Mouse (Mus musculus) liver, embryonic 16.5 days (tissue): Measurements from ENCODE around the gene Olfr239. TPM values are rescaled to one million over a fixed set of nuclear protein-coding genes. Genes with fewer than 3 reads are reported as not detected.
"Not testable (repeated sequence)": the region's sequence is repeated elsewhere in the genome, so short reads cannot be mapped to it uniquely, and the experiment has no call there.

Source experiments
- ATAC-seq: fragments of 200-750 bp; cut with Nextera tagmentation; 2 replicates; pipeline ENCODE4 v1.8.0; 2017; ENCODE audit warnings: low read depth, mild to moderate bottlenecking, moderate number of reproducible peaks, moderate library complexity
- H3K27ac ChIP-seq: fragments of 300-500 bp; sonication (generic); 2 replicates; pipeline ENCODE4 v1.5.1; 2014; ENCODE audit warnings: mild to moderate bottlenecking, low read length
- H3K27me3 ChIP-seq: fragments of 300-500 bp; sonication (generic); 2 replicates; pipeline ENCODE4 v1.6.1; 2014; ENCODE audit warnings: low read depth, low read length, mixed read lengths; ENCODE audit not compliant: control insufficient read depth, insufficient read depth
- H3K36me3 ChIP-seq: fragments of 300-500 bp; sonication (generic); 2 replicates; pipeline ENCODE4 v1.6.1; 2014; ENCODE audit warnings: mild to moderate bottlenecking; ENCODE audit not compliant: control insufficient read depth, insufficient read depth
- H3K4me1 ChIP-seq: fragments of 300-500 bp; sonication (generic); 2 replicates; pipeline ENCODE4 v1.6.1; 2014; ENCODE audit warnings: low read depth, low read length, mixed read lengths; ENCODE audit not compliant: control insufficient read depth
- H3K4me2 ChIP-seq: fragments of 300-500 bp; sonication (generic); 2 replicates; pipeline ENCODE4 v1.6.1; 2014; ENCODE audit warnings: low read depth, low read length, mixed read lengths
- H3K4me3 ChIP-seq: fragments of 300-500 bp; sonication (generic); 2 replicates; pipeline ENCODE4 v1.5.1; 2014; ENCODE audit warnings: low read depth, mild to moderate bottlenecking, low read length
- H3K9ac ChIP-seq: fragments of 300-500 bp; sonication (generic); 2 replicates; pipeline ENCODE4 v1.6.1; 2014; ENCODE audit warnings: low read depth, low read length
- H3K9me3 ChIP-seq: fragments of 300-500 bp; sonication (generic); replicated peaks from 2 replicates; pipeline ENCODE4 v1.6.1; 2016; ENCODE audit warnings: low read length; ENCODE audit not compliant: control insufficient read depth
- WGBS: fragments of 180-500 bp; shearing (Covaris S2); extraction: QIAGEN DNeasy Blood & Tissue Kit; methylation state at CpG from one replicate; pipeline ENCODE4 v1.1.7; 2014; ENCODE audit not compliant: insufficient replicate concordance; 5-methylcytosine and 5-hydroxymethylcytosine counted together
- polyA plus RNA-seq: library from polyadenylated mRNA; unstranded; fragments of >200 nt; fragmentation: Nextera tagmentation; extraction: Ambion mirVana; gene quantifications from 2 replicates; pipeline ENCODE4 v1.2.1, GENCODE M21; 2015

Gene Olfr239
- not detected in 2 replicates for polyA plus RNA-seq

DNA sequence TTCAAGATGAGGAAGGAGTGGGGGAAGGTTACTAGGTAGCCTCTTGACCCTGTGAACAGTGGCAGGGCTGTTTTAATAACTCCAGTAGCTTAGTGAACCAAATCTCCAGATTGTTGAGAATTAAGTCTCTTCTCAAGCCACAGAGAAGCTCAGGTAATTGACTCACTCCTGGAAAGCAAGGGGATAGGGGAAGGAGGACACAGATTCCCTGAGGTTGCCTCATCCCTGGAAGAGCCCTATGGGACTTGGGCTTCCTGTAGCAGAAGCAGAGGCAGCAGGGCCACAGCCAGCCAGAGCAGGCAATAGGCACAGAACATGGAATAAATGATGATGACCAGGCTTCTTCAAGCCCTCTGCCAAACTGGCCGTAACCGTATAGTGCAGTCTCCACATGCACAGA lies at the start of gene Olfr239:
Olfr239 (plus strand) TSS at position 301 of the 400 bp plus-strand sequence.
- WGBS, result no CpG with 5 or more reads among the region's 2 CpGs
- H3K27me3 ChIP-seq, ATAC-seq, H3K9ac ChIP-seq, H3K4me1 ChIP-seq, H3K36me3 ChIP-seq, H3K4me3 ChIP-seq, H3K9me3 ChIP-seq, H3K4me2 ChIP-seq, H3K27ac ChIP-seq: not testable (repeated sequence)

- not testable (repeated sequence) for H3K27me3 ChIP-seq, H3K4me1 ChIP-seq, H3K36me3 ChIP-seq, H3K27ac ChIP-seq, ATAC-seq, H3K4me2 ChIP-seq, H3K4me3 ChIP-seq, H3K9ac ChIP-seq, H3K9me3 ChIP-seq
- whole genome bisulfite sequencing, result 47% methylated on average over 1 of the region's 1 CpGs
Measured at GRCm38 (mm10) chr17:33168147-33168546, 23.0 kb upstream of the Olfr239 start, which contains the start of gene Olfr55. Gene Olfr55 (plus strand): TSS chr17:33168447.

GRCm38 (mm10) chr17:33221590-33221989 lies 30.5 kb downstream of the Olfr239 start, which contains the start of gene Olfr1564:
Gene Olfr1564 (minus strand): TSS chr17:33221690.
- no peak within 1 kb of the TSS for H3K9ac ChIP-seq
- H3K27ac ChIP-seq, result no peak within 1 kb of the TSS
- no peaks in the 10 kb centered on the region for H3K9me3 ChIP-seq
- no peaks in the 10 kb centered on the region for H3K27me3 ChIP-seq
- no peak within 1 kb of the TSS for H3K4me3 ChIP-seq
- ATAC-seq, result no peak
- no peak within 1 kb of the TSS for H3K4me2 ChIP-seq
- WGBS, result 54% methylated on average over 2 of the region's 2 CpGs
- H3K4me1 ChIP-seq, result no peaks in the 10 kb centered on the region
- no peaks in the 10 kb centered on the region for H3K36me3 ChIP-seq

DNA sequence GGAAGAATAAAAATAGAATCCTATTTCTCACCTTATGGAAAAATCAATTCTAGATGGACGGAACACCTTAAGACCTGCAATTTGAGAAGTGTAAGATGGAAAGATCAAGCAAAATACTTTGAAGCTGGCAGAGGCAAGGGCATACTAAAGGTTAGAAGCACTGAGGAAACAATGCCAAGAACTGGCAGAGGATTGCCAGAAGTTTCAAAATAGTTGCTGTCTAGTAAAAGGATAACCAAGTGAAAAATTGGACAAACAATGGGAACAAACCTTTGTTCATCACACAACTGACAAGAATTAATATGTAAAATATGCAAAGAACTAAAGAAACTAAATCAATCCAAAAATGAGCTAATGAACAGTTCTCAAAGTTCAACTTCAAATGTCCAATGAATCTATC lies 45.5 kb downstream of the Olfr239 start:
- H3K27ac ChIP-seq, H3K4me2 ChIP-seq, H3K4me3 ChIP-seq, H3K9ac ChIP-seq, H3K4me1 ChIP-seq, ATAC-seq, H3K36me3 ChIP-seq, H3K27me3 ChIP-seq, H3K9me3 ChIP-seq: not testable (repeated sequence)
- 63% methylated on average over 1 of the region's 1 CpGs for WGBS

Other genes starting within 250 kb of the Olfr239 start
- 8.0 and 9.6 TPM in 2 replicates for gene Cyp4f13, start 243.9 kb upstream of the Olfr239 start, polyA plus RNA-seq
- gene Zfp472, start 225.5 kb upstream of the Olfr239 start, polyA plus RNA-seq, result 3.5 and 4.0 TPM in 2 replicates
- gene Zfp952, start 198.2 kb upstream of the Olfr239 start, polyA plus RNA-seq, result 2.6 and 3.0 TPM in 2 replicates
- gene Zfp763, start 157.9 kb upstream of the Olfr239 start, polyA plus RNA-seq, result 2.2 and 2.3 TPM in 2 replicates
- not detected in 2 replicates for gene 4921501E09Rik, start 123.2 kb upstream of the Olfr239 start, polyA plus RNA-seq
- gene Zfp563, start 102.0 kb upstream of the Olfr239 start, polyA plus RNA-seq, result 1.1 and 1.4 TPM in 2 replicates
- not detected in 2 replicates for gene Morc2b, start 51.6 kb upstream of the Olfr239 start, polyA plus RNA-seq
- gene Olfr55, start 22.9 kb upstream of the Olfr239 start, polyA plus RNA-seq, result not detected in 2 replicates
- 0.01 TPM in 1 of 2 replicates, not detected in the other for gene Olfr1564, start 30.4 kb downstream of the Olfr239 start, polyA plus RNA-seq
- 4.0 and 4.2 TPM in 2 replicates for gene Zfp955a, start 63.8 kb downstream of the Olfr239 start, polyA plus RNA-seq
- not detected in 2 replicates for gene Olfr63, start 73.4 kb downstream of the Olfr239 start, polyA plus RNA-seq
- 2.6 and 3.3 TPM in 2 replicates for gene Zfp955b, start 98.2 kb downstream of the Olfr239 start, polyA plus RNA-seq
- gene Zfp81, start 167.6 kb downstream of the Olfr239 start, polyA plus RNA-seq, result 2.1 and 2.3 TPM in 2 replicates
- 6.0 and 6.8 TPM in 2 replicates for gene Zfp101, start 203.3 kb downstream of the Olfr239 start, polyA plus RNA-seq
- not detected in 2 replicates for gene Actl9, start 241.6 kb downstream of the Olfr239 start, polyA plus RNA-seq